Mouse (Mus musculus) lung, embryonic 14.5 days (tissue): ENCODE data around the gene Ntm. TPM values are rescaled to one million over a fixed set of nuclear protein-coding genes. Genes with fewer than 3 reads are reported as not detected.

Experiments used
- ATAC-seq: fragments of 200-750 bp; cut with Nextera tagmentation; 2 replicates; pipeline ENCODE4 v1.8.0; 2017; ENCODE audit warnings: mild to moderate bottlenecking, moderate TSS enrichment, moderate library complexity; ENCODE audit not compliant: insufficient read depth
- DNase-seq: peaks from one replicate; pipeline ENCODE4 v3.0.0-alpha.2; 2015
- H3K27ac ChIP-seq: fragments of 300-500 bp; sonication (generic); 2 replicates; pipeline ENCODE4 v1.5.1; 2014; ENCODE audit warnings: low read depth, mild to moderate bottlenecking, moderate library complexity
- H3K27me3 ChIP-seq: fragments of 300-500 bp; sonication (generic); 2 replicates; pipeline ENCODE4 v1.6.1; 2014; ENCODE audit warnings: low read length, control low read depth; ENCODE audit not compliant: insufficient read depth
- H3K36me3 ChIP-seq: fragments of 300-500 bp; sonication (generic); 2 replicates; pipeline ENCODE4 v1.6.1; 2014; ENCODE audit warnings: control low read depth; ENCODE audit not compliant: insufficient read depth
- H3K4me1 ChIP-seq: fragments of 300-500 bp; sonication (generic); 2 replicates; pipeline ENCODE4 v1.6.1; 2014; ENCODE audit warnings: antibody characterized with exemption, control low read depth; ENCODE audit not compliant: insufficient read depth
- H3K4me2 ChIP-seq: fragments of 300-500 bp; sonication (generic); 2 replicates; pipeline ENCODE4 v1.6.1; 2014; ENCODE audit warnings: mild to moderate bottlenecking
- H3K4me3 ChIP-seq: fragments of 300-500 bp; sonication (generic); 2 replicates; pipeline ENCODE4 v1.5.1; 2014; ENCODE audit warnings: low read depth, low read length
- H3K9ac ChIP-seq: fragments of 300-500 bp; sonication (generic); 2 replicates; pipeline ENCODE4 v1.6.1; 2014
- H3K9me3 ChIP-seq: fragments of 300-500 bp; sonication (generic); 2 replicates; pipeline ENCODE4 v1.6.1; 2016; ENCODE audit warnings: low read depth, low read length, control low read depth
- CTCF ChIP-seq: IDR thresholded peaks from 2 replicates; pipeline ENCODE4 v1.5.1; 2016; ENCODE audit warnings: antibody characterized with exemption, low read depth
- WGBS: fragments of 180-500 bp; shearing (Covaris S2); extraction: QIAGEN DNeasy Blood & Tissue Kit; methylation state at CpG from one replicate; pipeline ENCODE4 v1.1.7; 2014; 5-methylcytosine and 5-hydroxymethylcytosine counted together
- polyA plus RNA-seq: library from polyadenylated mRNA; unstranded; fragments of >200 nt; fragmentation: Nextera tagmentation; extraction: Ambion mirVana; gene quantifications from 2 replicates; pipeline ENCODE4 v1.2.1, GENCODE M21; 2014

The Ntm gene
- polyA plus RNA-seq, 1 experiment from 2014 or later: 22.1 TPM

DNA sequence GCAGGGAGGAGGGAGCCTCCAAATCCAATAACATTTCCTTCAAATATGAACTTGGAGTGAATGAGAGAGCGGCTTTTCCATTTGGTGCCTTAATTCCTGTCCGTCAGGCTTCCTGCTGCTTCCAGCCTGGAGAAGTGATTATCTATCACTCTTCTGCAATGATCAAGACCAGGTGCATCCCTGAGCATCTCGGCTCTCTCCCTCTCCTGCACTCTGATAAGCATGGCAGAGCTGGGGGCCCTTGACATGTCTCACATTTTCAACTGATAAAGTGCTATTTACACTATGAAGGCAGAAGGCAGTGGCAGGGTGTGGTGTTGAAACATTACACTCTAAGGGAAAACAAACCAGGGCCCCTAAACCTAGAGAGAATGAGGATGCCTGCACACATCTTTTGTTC lies 695.3 kb downstream of the Ntm start:
- Histone ChIP-seq H3K36me3 (no peaks in the 10 kb centered on the region), H3K4me1 (no peaks in the 10 kb centered on the region), H3K27ac (no peak overlapping the region), H3K4me2 (no peak overlapping the region), H3K4me3 (no peak overlapping the region), H3K9ac (no peak overlapping the region), H3K27me3 (no peaks in the 10 kb centered on the region), H3K9me3 (no peaks in the 10 kb centered on the region)
- no peak for DNase-seq
- 24% methylated on average over 3 of the region's 3 CpGs for WGBS
- no peak for ATAC-seq
- no peak for TF ChIP-seq CTCF

DNA sequence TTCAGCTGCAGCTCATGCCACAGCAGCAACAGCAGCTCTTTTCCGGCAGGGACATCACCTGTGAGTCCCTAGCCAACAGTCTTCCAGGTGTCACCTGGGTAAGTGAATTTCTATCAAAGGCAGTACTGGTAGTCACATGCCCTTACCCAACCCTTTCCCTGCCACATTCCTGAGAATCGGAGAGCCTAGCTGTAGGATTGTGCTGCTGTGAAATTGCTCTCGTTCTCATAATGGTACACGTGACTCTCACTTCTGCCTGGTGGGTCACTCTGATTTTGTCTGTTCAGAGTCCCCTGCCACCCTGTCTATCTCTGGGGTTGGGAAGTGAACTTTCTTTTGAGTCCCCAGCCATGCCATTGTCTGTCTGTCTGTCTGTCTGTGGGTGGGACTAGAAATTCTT lies 697.8 kb downstream of the Ntm start:
- 45% methylated on average over 4 of the region's 4 CpGs for WGBS
- peak; percentile 7 for DNase-seq
- no peak overlapping the region for H3K4me2 ChIP-seq

GRCm38 (mm10) chr9:29262836-29263235 lies 700.1 kb downstream of the Ntm start:
- H3K4me3 ChIP-seq: no peak overlapping the region
- no peak for TF ChIP-seq CTCF
- no peak overlapping the region for H3K9ac ChIP-seq
- H3K4me2 ChIP-seq: no peak overlapping the region
- DNase-seq (no peak), ATAC-seq (no peak)
- H3K27ac ChIP-seq: no peak overlapping the region
- H3K9me3 ChIP-seq: no peaks in the 10 kb centered on the region
- no peaks in the 10 kb centered on the region for H3K36me3 ChIP-seq
- no peaks in the 10 kb centered on the region for H3K27me3 ChIP-seq
- WGBS: 20% methylated on average over 3 of the region's 3 CpGs
- H3K4me1 ChIP-seq: no peaks in the 10 kb centered on the region

More for the DNA sequence above, 697.8 kb downstream of the Ntm start:
- no peak overlapping the region for H3K9ac ChIP-seq
- no peak for TF ChIP-seq CTCF
- no peaks in the 10 kb centered on the region for H3K4me1 ChIP-seq
- H3K4me3 ChIP-seq: no peak overlapping the region
- H3K36me3 ChIP-seq: no peaks in the 10 kb centered on the region
- H3K27ac ChIP-seq: no peak overlapping the region
- no peak for ATAC-seq
- H3K9me3 ChIP-seq: no peaks in the 10 kb centered on the region
- no peaks in the 10 kb centered on the region for H3K27me3 ChIP-seq

GRCm38 (mm10) chr9:29252866-29253265 lies 710.1 kb downstream of the Ntm start:
- H3K4me3 ChIP-seq: no peak overlapping the region
- no peak for TF ChIP-seq CTCF
- H3K27me3 ChIP-seq: no peaks in the 10 kb centered on the region
- no peak overlapping the region for H3K9ac ChIP-seq
- no peak for DNase-seq
- H3K36me3 ChIP-seq: no peaks in the 10 kb centered on the region
- WGBS: 73% methylated on average over 2 of the region's 2 CpGs
- H3K27ac ChIP-seq: no peak overlapping the region
- no peak overlapping the region for H3K4me2 ChIP-seq
- H3K4me1 ChIP-seq: no peaks in the 10 kb centered on the region
- H3K9me3 ChIP-seq: no peaks in the 10 kb centered on the region
- no peak for ATAC-seq

DNA sequence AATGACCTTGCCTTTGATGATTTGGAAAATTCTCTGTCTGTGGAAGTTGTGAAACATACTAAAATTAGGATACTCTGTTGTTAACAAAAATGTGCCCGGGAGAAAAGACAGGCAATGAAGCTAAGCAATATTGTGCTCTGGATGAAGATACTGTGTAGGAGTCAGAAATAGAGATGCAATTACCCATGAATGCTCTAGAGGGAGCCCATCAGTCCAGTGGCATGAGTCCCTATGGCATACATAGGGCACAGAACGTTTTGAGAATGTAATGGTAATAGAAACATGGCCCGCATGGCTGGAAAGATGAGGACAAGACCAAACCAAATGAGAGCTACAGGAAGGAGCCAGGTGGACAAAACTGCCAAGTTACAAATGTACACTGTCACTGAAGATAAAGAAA lies 712.1 kb downstream of the Ntm start:
- Histone ChIP-seq H3K4me1 (no peaks in the 10 kb centered on the region), H3K9ac (no peak overlapping the region), H3K4me3 (no peak overlapping the region), H3K4me2 (no peak overlapping the region), H3K27ac (no peak overlapping the region), H3K9me3 (no peaks in the 10 kb centered on the region), H3K36me3 (no peaks in the 10 kb centered on the region), H3K27me3 (no peaks in the 10 kb centered on the region)
- WGBS: 58% methylated on average over 3 of the region's 3 CpGs
- DNase-seq: peak; percentile 22
- no peak for ATAC-seq
- TF ChIP-seq CTCF: peak; percentile 50

- H3K27ac ChIP-seq: no peak overlapping the region
- no peak overlapping the region for H3K9ac ChIP-seq
- WGBS: 67% methylated on average over 3 of the region's 3 CpGs
Measured at GRCm38 (mm10) chr9:29247812-29248211, 715.1 kb downstream of the Ntm start.

GRCm38 (mm10) chr9:29244006-29244405 lies 718.9 kb downstream of the Ntm start:
- Histone ChIP-seq H3K36me3 (no peaks in the 10 kb centered on the region), H3K4me3 (no peak overlapping the region), H3K27me3 (no peaks in the 10 kb centered on the region), H3K9ac (no peak overlapping the region), H3K9me3 (no peaks in the 10 kb centered on the region), H3K4me1 (no peaks in the 10 kb centered on the region), H3K27ac (no peak overlapping the region), H3K4me2 (no peak overlapping the region)
- WGBS: 83% methylated on average over 2 of the region's 2 CpGs
- TF ChIP-seq CTCF: no peak
- no peak for DNase-seq
- no peak for ATAC-seq

More at GRCm38 (mm10) chr9:29247812-29248211, 715.1 kb downstream of the Ntm start:
- Histone ChIP-seq H3K4me2 (no peak overlapping the region), H3K9me3 (no peaks in the 10 kb centered on the region), H3K4me3 (no peak overlapping the region), H3K27me3 (no peaks in the 10 kb centered on the region), H3K4me1 (no peaks in the 10 kb centered on the region), H3K36me3 (no peaks in the 10 kb centered on the region)
- TF ChIP-seq CTCF: no peak
- no peak for DNase-seq
- no peak for ATAC-seq
